22 mouse cellular contexts compared by ENCODE assay signal in the genomic region with DNA sequence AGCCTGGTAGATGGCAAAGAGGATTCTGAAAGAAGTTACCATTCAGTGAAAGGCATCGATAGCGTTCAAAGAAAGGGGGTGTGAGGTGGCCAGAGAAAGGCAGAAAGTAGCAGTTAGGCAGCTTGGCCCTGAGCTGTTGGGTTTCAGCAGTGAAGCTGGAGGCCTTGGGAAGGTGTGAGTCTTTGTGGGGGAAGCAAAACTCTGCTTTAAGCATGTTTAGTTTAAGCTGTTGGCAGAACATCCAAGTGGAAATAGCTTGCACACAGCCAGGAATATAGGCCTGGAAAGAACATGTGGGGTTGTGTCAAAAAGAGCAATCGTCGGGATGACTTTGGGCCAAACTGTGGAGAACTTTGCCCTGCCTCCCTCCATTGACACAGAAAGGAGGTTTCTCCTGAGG. TPM values are rescaled to one million over a fixed set of nuclear protein-coding genes. Genes with fewer than 3 reads are reported as not detected.
"Had no signal": no experiment of that assay in that cellular context is flagged by ENCODE, and none has a peak within 500 bp of the region (broad histone marks: within the 10 kb centered on the region; RNA-seq: fewer than 3 reads in every experiment).

No protein-coding gene starts in this region.

- DNase-seq: cerebellum, adult 8-10 months; cerebellum, adult 9-10 months; cerebellum, adult 9-11 months; cerebellum, postnatal 10 days; cerebellum, postnatal 14 days; cerebellum, postnatal 25 days; cerebellum, postnatal 36 days; embryo, embryonic 11 days; forebrain, postnatal 0 days; gastrocnemius, adult 2 months; gastrocnemius, postnatal 10 days; gastrocnemius, postnatal 14 days; gastrocnemius, postnatal 25 days; gastrocnemius, postnatal 36 days; heart, adult 18-20 months; heart, adult 2 months had no signal

- ATAC-seq: forebrain, embryonic 13.5 days; forebrain, embryonic 14.5 days; forebrain, embryonic 15.5 days; forebrain, embryonic 16.5 days; forebrain, postnatal 0 days had no signal

RNA-seq across cellular contexts. Expression of a gene that starts 7.8 kb away (rescaled TPM):
- total RNA-seq: common myeloid progenitor, adult 5-6 weeks; granulocyte monocyte progenitor cell, adult 5-6 weeks had no signal
